Mouse (Mus musculus) right cerebral cortex, adult 18-20 months (tissue): Measurements from ENCODE around the gene Glrx5.
A peak's percentile ranks its signal among the peaks of the same experiment; 100 is the strongest.

Source experiments
- DNase-seq: peaks from one replicate; pipeline ENCODE4 v3.0.0; 2022; ENCODE audit warnings: mixed read lengths

Gene Glrx5

GRCm38 (mm10) chr12:105032147-105032831 is at the start of gene Glrx5:
Glrx5 (plus strand) TSS chr12:105032688.
- peak; percentile 100 for DNase-seq

- no peak for DNase-seq
These were observed 49.0 kb upstream of the Glrx5 start for GRCm38 (mm10) chr12:104983476-104983875.

GRCm38 (mm10) chr12:104985088-104985487 is 47.4 kb upstream of the Glrx5 start:
- DNase-seq, result no peak

GRCm38 (mm10) chr12:104986001-104986400 is 46.5 kb upstream of the Glrx5 start:
- DNase-seq, result no peak

- DNase-seq, result no peak
These were observed 45.7 kb upstream of the Glrx5 start for GRCm38 (mm10) chr12:104986781-104987180.

- DNase-seq, result no peak
These were observed 44.6 kb upstream of the Glrx5 start for GRCm38 (mm10) chr12:104987936-104988335.

GRCm38 (mm10) chr12:104990741-104991454 is 41.6 kb upstream of the Glrx5 start:
- DNase-seq, result no peak

GRCm38 (mm10) chr12:104992123-104992741 is 40.3 kb upstream of the Glrx5 start:
- DNase-seq, result no peak

- DNase-seq, result no peak
These were observed 39.6 kb upstream of the Glrx5 start for GRCm38 (mm10) chr12:104992838-104993237.

GRCm38 (mm10) chr12:104995259-104995876 is 37.1 kb upstream of the Glrx5 start:
- DNase-seq, result no peak

- DNase-seq, result no peak
These were observed 36.3 kb upstream of the Glrx5 start for GRCm38 (mm10) chr12:104996012-104996728.

GRCm38 (mm10) chr12:104997159-104997558 is 35.3 kb upstream of the Glrx5 start:
- DNase-seq, result no peak

GRCm38 (mm10) chr12:104997641-104998293 is 34.7 kb upstream of the Glrx5 start:
- DNase-seq, result no peak

- DNase-seq, result no peak
These were observed 33.9 kb upstream of the Glrx5 start for GRCm38 (mm10) chr12:104998541-104998940.

GRCm38 (mm10) chr12:104999171-104999570 is 33.3 kb upstream of the Glrx5 start:
- no peak for DNase-seq

GRCm38 (mm10) chr12:105000487-105001283 is 31.8 kb upstream of the Glrx5 start:
- DNase-seq, result no peak

GRCm38 (mm10) chr12:105001317-105001716 is 31.2 kb upstream of the Glrx5 start:
- DNase-seq, result no peak

- DNase-seq, result no peak
These were observed 30.0 kb upstream of the Glrx5 start for GRCm38 (mm10) chr12:105002340-105003132.

GRCm38 (mm10) chr12:105003158-105003557 is 29.3 kb upstream of the Glrx5 start:
- no peak for DNase-seq

GRCm38 (mm10) chr12:105003715-105004114 is 28.8 kb upstream of the Glrx5 start:
- no peak for DNase-seq
